Mouse (Mus musculus) midbrain, embryonic 10.5 days (tissue): ENCODE measurements at regions not wholly inside any gene's neighbourhood (a gene's known extent, or its start where the extent isn't known, plus 50 kb on each side); places are given as distances from the start of the nearest gene placed in this dataset.

Source experiments
- DNase-seq: peaks from one replicate; pipeline ENCODE4 v3.0.0-alpha.2; 2017; ENCODE audit warnings: low spot score
- H3K27ac ChIP-seq: fragments of 300-500 bp; sonication (generic); replicated peaks from 2 replicates; pipeline ENCODE4 v1.5.1; 2016; ENCODE audit warnings: mild to moderate bottlenecking
- H3K27me3 ChIP-seq: fragments of 300-500 bp; sonication (generic); 2 replicates; pipeline ENCODE4 v1.6.1; 2016; ENCODE audit warnings: low read depth, mild to moderate bottlenecking; ENCODE audit not compliant: poor library complexity, severe bottlenecking
- H3K36me3 ChIP-seq: fragments of 300-500 bp; sonication (generic); 2 replicates; pipeline ENCODE4 v1.6.1; 2016; ENCODE audit warnings: mild to moderate bottlenecking, moderate library complexity
- H3K4me1 ChIP-seq: fragments of 300-500 bp; sonication (generic); 2 replicates; pipeline ENCODE4 v1.6.1; 2016
- H3K4me3 ChIP-seq: fragments of 300-500 bp; sonication (generic); 2 replicates; pipeline ENCODE4 v1.5.1; 2016; ENCODE audit warnings: mild to moderate bottlenecking, moderate library complexity
- H3K9me3 ChIP-seq: fragments of 300-500 bp; sonication (generic); replicated peaks from 2 replicates; pipeline ENCODE4 v1.6.1; 2016; ENCODE audit warnings: mild to moderate bottlenecking
- WGBS: fragments of 180-500 bp; shearing (Covaris S2); methylation state at CpG from one replicate; pipeline ENCODE4 v1.1.7; 2016; 5-methylcytosine and 5-hydroxymethylcytosine counted together

DNA sequence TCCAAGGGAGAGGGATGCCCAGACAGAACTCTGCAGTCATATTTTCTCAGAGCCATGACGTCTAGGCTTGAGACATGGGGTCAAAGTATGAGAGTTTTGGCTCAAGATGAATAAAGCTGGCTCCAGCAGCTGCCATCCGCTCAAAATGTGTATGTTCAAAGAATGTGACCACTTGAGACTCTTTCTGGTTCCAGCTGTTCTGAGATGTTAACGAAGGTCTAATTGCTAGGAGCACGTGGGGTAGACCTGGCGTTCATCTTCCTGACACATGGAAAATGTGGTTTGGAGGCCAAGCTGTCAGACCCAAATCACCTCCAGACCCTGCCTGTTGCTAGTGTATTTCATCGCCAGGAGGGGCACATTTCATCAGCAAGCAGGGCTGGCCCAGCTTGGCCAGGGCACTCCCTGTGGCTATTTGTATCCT lies 58.9 kb upstream of the Ankrd1 start:
- Histone ChIP-seq H3K4me1 (no peaks in the 10 kb centered on the region), H3K9me3 (no peaks in the 10 kb centered on the region), H3K36me3 (no peaks in the 10 kb centered on the region), H3K27ac (no peak overlapping the region), H3K27me3 (no peaks in the 10 kb centered on the region), H3K4me3 (no peak overlapping the region)
- no peak for DNase-seq
- 83% methylated on average over 6 of the region's 6 CpGs for WGBS

DNA sequence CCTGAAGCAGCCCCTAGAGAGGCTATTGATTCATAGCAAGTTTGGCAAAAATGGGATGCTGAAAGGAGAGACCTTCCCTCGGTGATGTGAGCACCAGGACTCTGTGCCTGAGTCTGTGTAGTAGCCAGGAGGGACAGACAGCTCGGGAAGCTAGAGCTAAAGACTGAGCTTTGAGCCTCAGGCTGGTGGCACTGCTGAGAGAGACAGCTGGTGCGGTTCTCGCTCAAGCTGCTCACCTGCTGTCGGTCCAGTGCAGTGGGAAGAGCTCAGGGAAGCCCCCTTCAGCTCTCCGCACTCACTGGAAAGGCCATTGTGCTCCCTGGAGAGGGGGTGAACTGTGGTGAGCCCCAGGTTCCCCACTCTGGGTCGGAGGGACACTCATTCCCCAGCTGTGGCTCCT lies 60.4 kb upstream of the Ankrd1 start:
- no peaks in the 10 kb centered on the region for H3K9me3 ChIP-seq
- no peak overlapping the region for H3K4me3 ChIP-seq
- no peaks in the 10 kb centered on the region for H3K36me3 ChIP-seq
- DNase-seq: no peak
- H3K27me3 ChIP-seq: no peaks in the 10 kb centered on the region
- no peak overlapping the region for H3K27ac ChIP-seq
- H3K4me1 ChIP-seq: no peaks in the 10 kb centered on the region
- 81% methylated on average over 7 of the region's 7 CpGs for WGBS

DNA sequence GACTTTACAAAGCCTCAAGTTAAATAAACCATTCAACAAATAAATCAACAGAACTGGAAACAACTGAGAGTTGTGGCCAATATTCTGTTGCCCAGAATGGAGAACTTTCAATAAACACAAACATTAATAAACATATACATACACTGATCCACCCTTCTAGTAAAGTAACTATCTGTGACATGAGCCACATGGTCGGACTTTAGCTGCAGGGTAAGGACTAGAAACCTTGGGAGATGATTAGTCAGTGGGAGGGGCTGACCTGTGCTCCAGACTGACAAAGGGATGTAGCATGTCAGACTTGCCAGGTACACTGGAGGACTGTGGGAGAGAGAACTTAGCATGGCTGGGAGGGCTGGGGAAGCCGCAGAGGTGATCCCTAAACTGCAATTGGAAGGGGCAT lies 61.6 kb upstream of the Ankrd1 start:
- WGBS: 72% methylated on average over 2 of the region's 2 CpGs
- no peaks in the 10 kb centered on the region for H3K36me3 ChIP-seq
- DNase-seq: no peak
- no peaks in the 10 kb centered on the region for H3K4me1 ChIP-seq
- no peak overlapping the region for H3K4me3 ChIP-seq
- no peak overlapping the region for H3K27ac ChIP-seq
- no peaks in the 10 kb centered on the region for H3K9me3 ChIP-seq
- no peaks in the 10 kb centered on the region for H3K27me3 ChIP-seq

DNA sequence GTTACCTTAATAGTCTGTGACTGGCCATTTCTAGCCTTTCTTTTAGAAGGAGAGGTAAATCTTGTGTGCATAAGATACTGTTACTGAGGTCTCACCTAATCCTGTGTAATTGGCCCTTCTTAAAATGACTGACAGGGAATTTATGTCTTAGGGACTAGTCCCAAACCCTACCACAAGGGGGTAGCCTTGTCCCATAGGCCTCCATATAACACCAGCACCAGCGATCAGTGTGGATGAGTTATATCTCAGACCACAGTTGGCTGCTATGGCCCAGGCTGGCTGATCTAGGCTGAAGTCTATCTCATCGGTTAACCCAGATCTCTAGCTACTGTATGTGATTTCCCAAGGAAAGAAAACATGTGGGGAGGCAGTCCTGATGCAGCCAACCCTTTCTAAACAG lies 63.2 kb upstream of the Ankrd1 start:
- no peaks in the 10 kb centered on the region for H3K27me3 ChIP-seq
- 36% methylated on average over 2 of the region's 2 CpGs for WGBS

DNA sequence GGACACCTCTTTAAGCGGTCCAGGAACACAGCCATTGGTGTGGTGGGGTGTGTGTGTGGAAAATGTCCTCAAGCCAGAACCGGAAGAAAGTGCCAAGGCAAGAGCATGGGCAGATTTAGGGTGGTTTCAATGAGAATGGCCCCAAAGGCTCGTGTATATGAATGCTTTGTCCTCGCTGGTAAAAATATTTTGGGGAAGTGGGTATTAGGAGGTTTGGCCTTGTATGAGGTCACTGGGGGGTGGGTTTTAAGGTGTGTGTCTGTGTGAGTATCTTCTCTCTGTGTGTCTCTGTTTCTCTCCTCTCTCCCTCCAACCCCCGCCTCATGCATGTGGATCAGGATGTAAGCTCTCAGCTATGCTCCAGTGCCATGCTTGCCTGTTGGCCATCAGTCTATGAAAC lies 69.8 kb upstream of the Ankrd1 start:
- DNase-seq: no peak
- H3K36me3 ChIP-seq: no peaks in the 10 kb centered on the region
- no peaks in the 10 kb centered on the region for H3K4me1 ChIP-seq
- no peak overlapping the region for H3K27ac ChIP-seq
- 87% methylated on average over 5 of the region's 5 CpGs for WGBS
- H3K4me3 ChIP-seq: no peak overlapping the region
- H3K27me3 ChIP-seq: no peaks in the 10 kb centered on the region
- no peaks in the 10 kb centered on the region for H3K9me3 ChIP-seq

More for the DNA sequence above, 63.2 kb upstream of the Ankrd1 start:
- no peaks in the 10 kb centered on the region for H3K36me3 ChIP-seq
- H3K4me3 ChIP-seq: no peak overlapping the region
- DNase-seq: peak; percentile 44
- no peaks in the 10 kb centered on the region for H3K4me1 ChIP-seq
- no peaks in the 10 kb centered on the region for H3K9me3 ChIP-seq
- no peak overlapping the region for H3K27ac ChIP-seq

DNA sequence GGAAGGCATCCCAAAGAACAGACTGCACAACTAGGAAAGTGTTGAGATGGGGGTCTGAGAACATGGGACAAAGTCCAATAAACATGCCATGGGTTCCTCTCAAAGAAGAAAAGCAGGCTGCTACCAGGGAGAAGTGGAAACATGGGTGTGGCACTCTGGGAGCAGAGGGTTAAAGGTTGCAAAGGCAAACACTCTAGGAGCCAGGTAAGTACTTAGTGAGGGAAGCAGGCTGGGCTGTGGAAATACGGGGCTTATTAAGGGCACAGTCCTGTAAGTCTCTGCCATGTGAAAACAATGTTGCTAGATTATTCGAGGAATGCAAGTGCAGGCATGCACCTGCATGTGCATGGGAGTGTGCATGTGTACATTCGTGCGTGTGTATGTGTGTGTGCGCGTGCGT lies 71.7 kb upstream of the Ankrd1 start:
- 96% methylated on average over 7 of the region's 7 CpGs for WGBS
- H3K4me3 ChIP-seq: no peak overlapping the region

DNA sequence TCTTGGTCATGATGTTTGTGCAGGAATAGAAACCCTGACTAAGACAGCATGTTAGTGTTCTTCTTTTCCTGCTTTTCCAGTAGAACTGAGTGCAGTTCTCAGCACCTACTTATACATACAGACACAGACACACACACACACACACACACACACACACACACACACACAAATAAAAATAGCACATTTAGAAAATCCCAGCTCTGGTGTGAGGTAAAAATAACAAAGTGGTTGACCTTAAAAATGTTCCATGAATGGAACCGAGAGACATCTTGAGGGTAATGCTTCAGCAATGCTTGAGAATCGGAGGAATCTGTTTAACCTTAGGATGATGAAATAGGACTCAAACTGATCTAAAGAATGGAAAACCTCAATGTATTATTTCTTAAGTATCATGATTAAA lies 84.4 kb upstream of the Ankrd1 start:
- H3K9me3 ChIP-seq: no peaks in the 10 kb centered on the region
- no peaks in the 10 kb centered on the region for H3K27me3 ChIP-seq
- H3K4me1 ChIP-seq: peaks cover 7% of the 10 kb centered on the region
- 92% methylated on average over 2 of the region's 2 CpGs for WGBS
- no peaks in the 10 kb centered on the region for H3K36me3 ChIP-seq
- H3K4me3 ChIP-seq: no peak overlapping the region
- DNase-seq: no peak
- H3K27ac ChIP-seq: no peak overlapping the region

More for the DNA sequence above, 71.7 kb upstream of the Ankrd1 start:
- H3K27me3 ChIP-seq: no peaks in the 10 kb centered on the region
- no peak overlapping the region for H3K27ac ChIP-seq
- H3K36me3 ChIP-seq: no peaks in the 10 kb centered on the region
- DNase-seq: no peak
- H3K9me3 ChIP-seq: no peaks in the 10 kb centered on the region
- no peaks in the 10 kb centered on the region for H3K4me1 ChIP-seq

DNA sequence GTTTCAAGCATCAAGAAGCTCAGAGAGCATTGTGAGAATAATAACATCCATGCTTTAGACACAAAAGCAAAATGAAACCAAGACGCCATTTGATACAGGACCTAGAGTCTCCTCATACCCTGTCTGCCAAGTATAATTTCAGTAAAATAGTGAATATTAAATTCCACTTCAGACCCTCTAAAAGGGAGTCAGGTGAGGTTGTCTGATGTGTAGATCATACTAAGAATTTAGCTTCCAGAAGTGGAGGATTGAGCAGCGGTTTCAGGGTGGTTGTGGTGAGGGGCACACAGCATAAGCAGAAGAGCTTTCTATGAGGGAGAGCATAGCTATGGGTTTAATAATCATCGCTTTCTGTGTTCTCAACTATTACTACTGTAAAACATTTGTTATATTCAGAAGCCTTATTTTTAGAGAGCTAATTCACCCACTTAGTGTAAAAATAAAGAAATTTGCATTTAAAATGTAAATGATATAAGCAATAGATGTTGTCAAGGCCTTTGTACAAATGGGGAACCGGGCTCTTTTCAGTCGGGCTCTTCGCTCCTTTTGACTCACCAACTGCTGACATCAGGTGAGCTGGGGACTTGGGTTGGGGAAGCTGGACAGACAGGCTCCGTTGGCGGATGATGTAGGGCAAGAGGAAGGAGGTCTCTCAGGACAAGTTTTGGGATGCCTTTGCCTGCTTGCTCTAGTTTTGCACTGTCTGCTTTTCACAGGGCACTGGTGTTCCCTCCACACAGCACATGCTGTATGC lies 85.2 kb upstream of the Ankrd1 start:
- Histone ChIP-seq H3K27me3 (no peaks in the 10 kb centered on the region), H3K9me3 (no peaks in the 10 kb centered on the region), H3K36me3 (no peaks in the 10 kb centered on the region), H3K4me1 (peaks cover 7% of the 10 kb centered on the region), H3K27ac (no peak overlapping the region), H3K4me3 (no peak overlapping the region)
- no peak for DNase-seq
- 96% methylated on average over 8 of the region's 8 CpGs for WGBS

DNA sequence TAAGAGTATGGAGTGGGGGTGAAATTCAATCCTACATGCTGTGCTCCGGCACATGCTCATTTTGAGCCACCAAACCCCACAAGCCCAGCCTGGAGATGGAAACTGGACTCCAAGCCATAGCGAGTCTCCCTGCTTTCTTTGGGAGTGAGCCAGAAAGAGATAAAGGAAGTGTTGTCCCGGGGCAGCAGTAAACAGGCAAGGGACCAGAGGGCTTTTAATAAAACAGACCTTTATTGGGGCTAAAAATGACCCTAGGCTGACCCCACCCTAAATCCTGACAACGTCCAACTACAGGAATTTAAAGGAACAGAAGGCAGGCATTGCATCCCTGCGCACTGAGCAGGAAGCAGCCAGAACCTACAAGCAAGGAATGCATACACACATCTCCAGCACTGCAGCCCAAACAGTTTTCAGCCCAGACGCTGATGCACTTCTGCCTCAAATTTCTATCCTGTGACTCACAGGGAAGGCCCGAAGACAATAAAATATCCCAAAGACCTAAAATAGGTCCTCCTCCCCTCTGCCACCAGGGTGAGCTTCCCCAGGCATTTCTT lies 87.9 kb upstream of the Ankrd1 start:
- Histone ChIP-seq H3K9me3 (no peaks in the 10 kb centered on the region), H3K27me3 (no peaks in the 10 kb centered on the region), H3K4me1 (peaks cover 7% of the 10 kb centered on the region), H3K36me3 (no peaks in the 10 kb centered on the region), H3K4me3 (no peak overlapping the region), H3K27ac (peak overlapping the region; percentile 52; the same call in 1 of the 2 replicates)
- no peak for DNase-seq
- 47% methylated on average over 7 of the region's 7 CpGs for WGBS

DNA sequence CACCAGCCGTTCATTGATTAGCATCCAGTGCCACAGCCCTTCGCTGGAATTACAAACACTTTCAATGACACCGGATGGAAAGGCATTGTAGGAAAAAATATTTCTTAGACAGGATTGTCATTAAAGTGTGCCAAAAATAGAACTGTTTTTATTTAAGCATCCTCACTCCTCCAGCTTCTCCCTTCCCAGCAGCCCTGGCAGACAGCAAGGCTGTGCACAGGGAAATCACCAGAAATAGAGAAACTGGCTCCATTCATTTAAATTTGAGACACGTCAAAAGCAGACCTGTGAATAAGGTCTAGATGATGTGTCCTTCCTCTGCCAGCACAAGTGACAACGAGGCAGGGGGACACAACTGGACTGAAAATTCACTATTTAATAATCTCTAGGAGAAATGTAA lies 88.5 kb upstream of the Ankrd1 start:
- Histone ChIP-seq H3K9me3 (no peaks in the 10 kb centered on the region), H3K27ac (no peak overlapping the region), H3K4me1 (peaks cover 13% of the 10 kb centered on the region), H3K36me3 (no peaks in the 10 kb centered on the region), H3K27me3 (no peaks in the 10 kb centered on the region), H3K4me3 (no peak overlapping the region)
- 86% methylated on average over 5 of the region's 5 CpGs for WGBS
- no peak for DNase-seq

DNA sequence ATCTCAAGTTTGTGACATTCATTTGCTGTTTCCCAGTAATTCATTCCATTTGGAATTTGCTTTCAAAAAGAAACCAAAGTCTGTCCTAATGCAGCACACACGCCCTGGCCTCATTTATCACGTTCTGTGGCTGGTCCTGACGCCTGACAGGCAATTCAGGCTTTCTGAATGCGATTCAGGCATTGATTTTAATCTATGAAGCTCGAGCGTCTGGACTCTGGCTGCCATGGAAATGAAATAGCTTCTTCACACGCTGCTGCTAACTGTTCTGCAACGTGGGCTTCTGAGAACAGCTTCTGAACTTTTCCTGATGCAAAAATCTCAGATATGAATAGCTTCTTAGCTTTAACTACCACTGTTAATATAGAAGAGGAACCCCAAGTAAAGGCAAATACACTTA lies 93.6 kb upstream of the Ankrd1 start:
- 52% methylated on average over 8 of the region's 8 CpGs for WGBS
- H3K27ac ChIP-seq: no peak overlapping the region
- DNase-seq: no peak

DNA sequence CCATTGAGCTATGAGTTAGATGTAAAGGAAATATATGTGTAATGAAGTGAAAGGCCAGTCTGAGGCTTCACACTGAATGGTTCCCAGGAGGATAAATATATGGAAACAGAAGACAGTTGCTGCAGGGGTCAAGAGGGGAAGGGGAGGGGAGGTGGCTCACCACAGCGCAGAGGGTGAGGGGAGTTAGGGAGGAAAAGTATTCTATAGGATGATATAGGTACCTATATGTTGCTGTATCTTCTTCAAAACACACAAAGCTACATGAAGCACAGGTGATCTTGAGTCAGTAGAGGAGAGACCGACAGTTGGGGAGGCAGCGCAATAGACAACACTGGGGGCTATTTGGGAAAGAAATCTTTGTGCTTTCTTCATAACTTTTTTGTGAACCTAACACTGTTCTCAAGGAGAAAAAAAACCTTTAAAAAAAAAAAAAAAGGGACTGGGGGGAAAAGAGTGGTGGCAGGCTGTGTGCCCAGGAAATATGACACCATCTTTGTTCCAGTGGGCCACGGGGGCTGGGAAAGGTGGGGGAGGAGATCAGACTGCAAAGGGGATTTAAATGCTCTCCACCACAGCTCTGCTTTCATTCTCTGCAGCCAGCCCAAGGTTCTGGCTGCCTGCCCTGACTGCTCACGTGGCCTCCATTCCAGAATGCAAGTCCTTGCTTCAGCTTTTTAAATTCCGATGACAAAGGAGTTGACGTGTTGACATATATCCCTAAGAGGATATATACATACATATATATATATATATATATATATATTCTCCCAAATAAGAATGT lies 94.5 kb upstream of the Ankrd1 start:
- WGBS: 30% methylated on average over 7 of the region's 7 CpGs
- peak overlapping the region; percentile 76 for H3K27ac ChIP-seq
- peak; percentile 55 for DNase-seq

More for the DNA sequence above, 93.6 kb upstream of the Ankrd1 start:
- Histone ChIP-seq H3K27me3 (no peaks in the 10 kb centered on the region), H3K4me3 (no peak overlapping the region), H3K36me3 (no peaks in the 10 kb centered on the region), H3K9me3 (no peaks in the 10 kb centered on the region), H3K4me1 (peaks cover 27% of the 10 kb centered on the region)

DNA sequence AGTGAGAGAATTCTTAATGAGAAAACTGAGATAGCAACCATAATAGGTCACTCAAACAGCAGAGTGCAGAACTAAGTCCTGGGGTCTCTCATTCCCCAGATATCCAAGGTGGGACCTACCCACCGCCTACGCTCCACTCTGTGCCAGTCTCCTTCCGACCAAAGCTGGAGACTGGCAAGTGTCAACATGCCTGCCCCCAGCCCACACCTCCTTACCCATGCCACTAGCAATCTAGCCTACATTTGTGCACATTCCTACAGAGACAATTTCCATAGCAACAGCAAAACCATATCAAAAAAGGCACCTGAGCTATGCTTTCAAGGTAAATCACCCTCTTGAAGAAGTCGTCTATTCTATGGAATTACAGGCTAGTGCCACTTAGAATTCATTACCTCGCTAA lies 97.3 kb upstream of the Ankrd1 start:
- H3K4me1 ChIP-seq: peaks cover 27% of the 10 kb centered on the region
- no peak overlapping the region for H3K4me3 ChIP-seq
- WGBS: 92% methylated on average over 5 of the region's 5 CpGs
- no peaks in the 10 kb centered on the region for H3K27me3 ChIP-seq
- no peak overlapping the region for H3K27ac ChIP-seq
- no peaks in the 10 kb centered on the region for H3K9me3 ChIP-seq
- no peak for DNase-seq
- no peaks in the 10 kb centered on the region for H3K36me3 ChIP-seq

More for the DNA sequence above, 94.5 kb upstream of the Ankrd1 start:
- Histone ChIP-seq H3K4me1 (peaks cover 27% of the 10 kb centered on the region), H3K36me3 (no peaks in the 10 kb centered on the region), H3K9me3 (no peaks in the 10 kb centered on the region), H3K27me3 (no peaks in the 10 kb centered on the region), H3K4me3 (no peak overlapping the region)
